Mouse (Mus musculus): ENCODE data around the gene Pbx2. TPM values are rescaled to one million over a fixed set of nuclear protein-coding genes. Genes with fewer than 3 reads are reported as not detected.

The Pbx2 gene
- polyA plus RNA-seq, 1 experiment: 21.6 TPM

- TF ChIP-seq TCF12 (IDR thresholded peaks at IDR 0.05; ENCODE audit: insufficient read depth, poor library complexity, severe bottlenecking): no peak
- TF ChIP-seq MYOG (IDR thresholded peaks at IDR 0.05; ENCODE audit: control insufficient read depth in 1 of 3, insufficient read depth in 1 of 3, insufficient read length in 2 of 3, low read depth in 2 of 3): peak in 2 of 3 experiments; percentile 86 to 92
- peak in 2 of 3 experiments; percentile 80 to 93 for TF ChIP-seq MYOD1 (IDR thresholded peaks at IDR 0.05; ENCODE audit: control insufficient read depth in 1 of 3, insufficient read length in 2 of 3, low read depth in 2 of 3)
- peak; percentile 56 for TF ChIP-seq TCF3 (IDR thresholded peaks at IDR 0.05; ENCODE audit: insufficient read length, low read depth)
- no peak for TF ChIP-seq CEBPB (IDR thresholded peaks at IDR 0.05; ENCODE audit: insufficient read depth, poor library complexity, severe bottlenecking)
- no peak for TF ChIP-seq USF1 (IDR thresholded peaks at IDR 0.05; ENCODE audit: low read depth)
- TF ChIP-seq POLR2AphosphoS2 (IDR thresholded peaks at IDR 0.05; ENCODE audit: insufficient read length, low read depth): no peak
- peak overlapping the region; percentile 42 for H3K4me3 ChIP-seq
- H3K27me3 ChIP-seq (ENCODE audit: control insufficient read depth, insufficient read depth, insufficient read length): no peaks in the 10 kb centered on the region
- peak overlapping the region; percentile 99 for H3K4me2 ChIP-seq (ENCODE audit: low read depth)
- no peaks in the 10 kb centered on the region for H3K79me2 ChIP-seq (ENCODE audit: control insufficient read depth, insufficient read depth)
- H3K36me3 ChIP-seq (ENCODE audit: control insufficient read depth, insufficient read depth): no peaks in the 10 kb centered on the region
- no peak overlapping the region for H3ac ChIP-seq (ENCODE audit: control insufficient read depth, insufficient read length)
These were observed 2.9 kb downstream of the Pbx2 start for GRCm38 (mm10) chr17:34593752-34594525.

DNA sequence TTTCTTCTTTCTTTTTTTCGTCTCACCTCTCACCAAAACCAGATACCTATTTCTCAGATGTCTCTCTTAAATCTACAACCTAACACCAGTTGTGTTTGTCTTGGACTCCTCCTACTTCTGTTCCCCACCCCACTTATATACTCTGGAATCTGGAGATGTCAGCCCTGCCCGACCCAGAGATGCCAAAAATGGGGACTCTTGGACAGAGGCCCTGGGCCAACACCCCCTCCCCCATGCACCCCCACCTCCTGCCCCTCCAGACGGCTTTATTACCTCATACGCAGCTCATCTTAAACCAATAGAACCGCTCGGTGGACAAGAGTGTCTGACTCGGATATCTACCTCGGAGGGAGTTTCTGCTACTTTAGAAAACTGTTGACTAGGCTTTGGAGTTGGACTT, 5.0 kb downstream of the Pbx2 start:
- H3K4me2 ChIP-seq (ENCODE audit: low read depth): no peak overlapping the region
- no peak overlapping the region for H3ac ChIP-seq (ENCODE audit: control insufficient read depth, insufficient read length)
- no peaks in the 10 kb centered on the region for H3K27me3 ChIP-seq (ENCODE audit: control insufficient read depth, insufficient read depth, insufficient read length)
- H3K4me3 ChIP-seq: no peak overlapping the region
- no peak for TF ChIP-seq POLR2A (IDR thresholded peaks at IDR 0.05; ENCODE audit: insufficient read length, low read depth)
- no peak for TF ChIP-seq MAX (IDR thresholded peaks at IDR 0.05; ENCODE audit: low read depth)
- TF ChIP-seq MYOD1 (IDR thresholded peaks at IDR 0.05; ENCODE audit: control insufficient read depth in 1 of 3, insufficient read length in 2 of 3, low read depth in 2 of 3): no peak
- TF ChIP-seq USF1 (IDR thresholded peaks at IDR 0.05; ENCODE audit: low read depth): no peak
- TF ChIP-seq POLR2AphosphoS2 (IDR thresholded peaks at IDR 0.05; ENCODE audit: insufficient read length, low read depth): no peak
- TF ChIP-seq E2F4 (IDR thresholded peaks at IDR 0.05; ENCODE audit: insufficient read depth): no peak
- TF ChIP-seq TCF12 (IDR thresholded peaks at IDR 0.05; ENCODE audit: insufficient read depth, poor library complexity, severe bottlenecking): no peak
- TF ChIP-seq REST (IDR thresholded peaks at IDR 0.05; ENCODE audit: insufficient read depth, insufficient read length): no peak
- no peak for TF ChIP-seq TCF3 (IDR thresholded peaks at IDR 0.05; ENCODE audit: insufficient read length, low read depth)
- TF ChIP-seq MYOG (IDR thresholded peaks at IDR 0.05; ENCODE audit: control insufficient read depth in 1 of 3, insufficient read depth in 1 of 3, insufficient read length in 2 of 3, low read depth in 2 of 3): no peak
- no peak for TF ChIP-seq SRF (IDR thresholded peaks at IDR 0.05; ENCODE audit: control insufficient read depth, insufficient read length, low read depth)
- TF ChIP-seq CEBPB (IDR thresholded peaks at IDR 0.05; ENCODE audit: insufficient read depth, poor library complexity, severe bottlenecking): no peak
- no peaks in the 10 kb centered on the region for H3K36me3 ChIP-seq (ENCODE audit: control insufficient read depth, insufficient read depth)
- H3K79me2 ChIP-seq (ENCODE audit: control insufficient read depth, insufficient read depth): no peaks in the 10 kb centered on the region

GRCm38 (mm10) chr17:34597566-34598095, 6.6 kb downstream of the Pbx2 start, which contains the start of gene Ager:
Ager (plus strand) TSS chr17:34597862.
- Histone ChIP-seq H3K4me3 (no peak within 1 kb of the TSS), H3K79me2 (ENCODE audit: control insufficient read depth, insufficient read depth) (peaks cover 5% of the 10 kb centered on the region), H3K4me2 (ENCODE audit: low read depth) (no peak within 1 kb of the TSS), H3K36me3 (ENCODE audit: control insufficient read depth, insufficient read depth) (no peaks in the 10 kb centered on the region), H3ac (ENCODE audit: control insufficient read depth, insufficient read length) (no peak within 1 kb of the TSS), H3K27me3 (ENCODE audit: control insufficient read depth, insufficient read depth, insufficient read length) (no peaks in the 10 kb centered on the region)
- TF ChIP-seq TCF3 (IDR thresholded peaks at IDR 0.05; ENCODE audit: insufficient read length, low read depth): no peak
- no peak for TF ChIP-seq SRF (IDR thresholded peaks at IDR 0.05; ENCODE audit: control insufficient read depth, insufficient read length, low read depth)
- peak; percentile 84 for TF ChIP-seq POLR2AphosphoS2 (IDR thresholded peaks at IDR 0.05; ENCODE audit: insufficient read length, low read depth)
- TF ChIP-seq TCF12 (IDR thresholded peaks at IDR 0.05; ENCODE audit: insufficient read depth, poor library complexity, severe bottlenecking): no peak
- TF ChIP-seq MAX (IDR thresholded peaks at IDR 0.05; ENCODE audit: low read depth): no peak
- TF ChIP-seq REST (IDR thresholded peaks at IDR 0.05; ENCODE audit: insufficient read depth, insufficient read length): no peak
- TF ChIP-seq POLR2A (IDR thresholded peaks at IDR 0.05; ENCODE audit: insufficient read length, low read depth): peak; percentile 14

DNA sequence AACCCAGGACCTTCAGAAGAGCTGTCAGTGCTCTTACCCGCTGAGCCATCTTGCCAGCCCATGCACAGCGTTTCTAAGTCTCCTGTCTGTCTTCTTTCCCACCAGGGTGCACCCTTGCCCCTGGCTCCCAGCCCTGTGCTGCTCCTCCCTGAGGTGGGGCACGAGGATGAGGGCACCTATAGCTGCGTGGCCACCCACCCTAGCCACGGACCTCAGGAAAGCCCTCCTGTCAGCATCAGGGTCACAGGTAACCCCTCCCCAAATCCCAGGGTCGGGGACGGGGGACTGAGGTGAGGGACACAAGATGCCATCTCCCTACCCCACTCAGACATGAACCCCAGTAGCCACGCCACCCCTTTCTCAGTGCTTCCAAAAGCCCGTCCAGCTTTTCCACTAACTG, 8.8 kb downstream of the Pbx2 start:
- TF ChIP-seq POLR2A (IDR thresholded peaks at IDR 0.05; ENCODE audit: insufficient read length, low read depth): no peak
- TF ChIP-seq MYOG (IDR thresholded peaks at IDR 0.05; ENCODE audit: control insufficient read depth in 1 of 3, insufficient read depth in 1 of 3, insufficient read length in 2 of 3, low read depth in 2 of 3): no peak
- no peak for TF ChIP-seq CEBPB (IDR thresholded peaks at IDR 0.05; ENCODE audit: insufficient read depth, poor library complexity, severe bottlenecking)
- no peak for TF ChIP-seq MYOD1 (IDR thresholded peaks at IDR 0.05; ENCODE audit: control insufficient read depth in 1 of 3, insufficient read length in 2 of 3, low read depth in 2 of 3)
- no peak for TF ChIP-seq MAX (IDR thresholded peaks at IDR 0.05; ENCODE audit: low read depth)
- TF ChIP-seq TCF3 (IDR thresholded peaks at IDR 0.05; ENCODE audit: insufficient read length, low read depth): no peak
- TF ChIP-seq REST (IDR thresholded peaks at IDR 0.05; ENCODE audit: insufficient read depth, insufficient read length): no peak
- no peak for TF ChIP-seq TCF12 (IDR thresholded peaks at IDR 0.05; ENCODE audit: insufficient read depth, poor library complexity, severe bottlenecking)
- no peak for TF ChIP-seq E2F4 (IDR thresholded peaks at IDR 0.05; ENCODE audit: insufficient read depth)
- TF ChIP-seq USF1 (IDR thresholded peaks at IDR 0.05; ENCODE audit: low read depth): no peak
- TF ChIP-seq POLR2AphosphoS2 (IDR thresholded peaks at IDR 0.05; ENCODE audit: insufficient read length, low read depth): no peak
- TF ChIP-seq SRF (IDR thresholded peaks at IDR 0.05; ENCODE audit: control insufficient read depth, insufficient read length, low read depth): no peak
- Histone ChIP-seq H3K79me2 (ENCODE audit: control insufficient read depth, insufficient read depth) (peaks cover 13% of the 10 kb centered on the region), H3K36me3 (ENCODE audit: control insufficient read depth, insufficient read depth) (no peaks in the 10 kb centered on the region), H3K4me3 (no peak overlapping the region), H3K27me3 (ENCODE audit: control insufficient read depth, insufficient read depth, insufficient read length) (no peaks in the 10 kb centered on the region), H3K4me2 (ENCODE audit: low read depth) (no peak overlapping the region), H3ac (ENCODE audit: control insufficient read depth, insufficient read length) (no peak overlapping the region)

Measured in myocyte (in vitro differentiated cells).